Mouse (Mus musculus) heart, adult 18-20 months (tissue): Measurements from ENCODE around the gene Acvr2a. TPM values are rescaled to one million over a fixed set of nuclear protein-coding genes. Genes with fewer than 3 reads are reported as not detected.
A peak's percentile ranks its signal among the peaks of the same experiment; 100 is the strongest.
"Not testable (repeated sequence)": the region's sequence is repeated elsewhere in the genome, so short reads cannot be mapped to it uniquely, and the experiment has no call there.

ENCODE experiments used
- DNase-seq, 2 experiments: peaks; one replicate each; pipeline ENCODE4 v3.0.0; 2021 to 2022; ENCODE audit warnings: mixed read lengths in 1 of 2
- long read RNA-seq, 2 experiments: library from polyadenylated mRNA; stranded (forward); transcript quantifications; one replicate each; pipeline ENCODE4 v2.0.0; 2021
- total RNA-seq, 2 experiments: library from RNA; stranded (reverse); gene quantifications; 2 replicates each; pipeline ENCODE4 v1.2.3; 2021

Gene Acvr2a
- 10 to 100 TPM; 15.1 to 16.0 TPM for total RNA-seq
- long read RNA-seq, experiment 1, full-length matches to known transcripts: 4 of 5 reads
- long read RNA-seq, experiment 1, partial matches to known transcripts: 1 of 5 reads
- long read RNA-seq, experiment 1, other reads (novel, unspliced or antisense): 0 of 5 reads
- long read RNA-seq, experiment 2, full-length matches to known transcripts: 1 of 3 reads
- long read RNA-seq, experiment 2, partial matches to known transcripts: 0 of 3 reads
- long read RNA-seq, experiment 2, other reads (novel, unspliced or antisense): 2 of 3 reads

DNA sequence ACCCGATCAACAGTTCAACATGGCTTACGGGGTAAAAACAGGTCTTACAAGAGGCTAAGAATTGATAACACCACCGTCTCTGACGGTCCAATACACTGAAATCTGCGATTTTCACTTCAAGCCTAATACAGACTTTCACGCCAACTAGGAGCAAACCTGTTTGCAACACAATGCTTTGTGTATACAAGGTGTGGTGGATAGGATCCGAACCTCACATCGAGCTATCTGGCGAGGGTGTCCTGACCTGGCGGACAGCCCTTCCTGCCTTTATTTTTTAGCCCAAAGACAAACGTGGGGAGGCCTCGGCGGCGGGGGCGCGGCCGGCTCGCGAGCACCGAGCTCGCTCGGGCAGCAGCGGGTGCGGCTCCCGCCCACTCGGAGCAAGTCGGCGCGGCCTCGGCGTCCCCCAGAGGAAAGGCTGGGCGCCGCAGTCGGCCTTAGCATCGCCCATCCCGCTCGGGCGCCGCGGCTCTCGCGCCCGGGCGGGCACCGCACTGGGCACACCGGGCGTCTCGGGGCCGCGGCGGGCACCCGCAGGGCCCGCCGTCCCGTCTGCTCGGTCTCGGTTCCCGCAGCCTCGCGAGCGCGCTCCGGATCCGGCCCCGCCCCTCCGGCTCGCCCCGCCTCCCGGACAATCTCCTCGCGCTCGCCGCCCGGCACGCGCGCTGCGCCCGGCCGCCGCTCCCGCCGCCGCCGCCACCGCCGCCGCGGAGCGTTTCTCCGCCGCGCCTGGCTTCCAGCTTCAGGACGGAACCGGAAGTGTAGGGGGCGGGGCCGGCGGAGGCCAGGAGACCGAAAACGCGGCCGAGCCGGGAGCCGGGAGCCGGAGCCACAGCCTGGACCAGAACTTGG, at the start of gene Acvr2a:
Gene Acvr2a (plus strand): TSS at position 739 of the 852 bp plus-strand sequence.
- DNase-seq: peak; percentile 94 to 95

DNA sequence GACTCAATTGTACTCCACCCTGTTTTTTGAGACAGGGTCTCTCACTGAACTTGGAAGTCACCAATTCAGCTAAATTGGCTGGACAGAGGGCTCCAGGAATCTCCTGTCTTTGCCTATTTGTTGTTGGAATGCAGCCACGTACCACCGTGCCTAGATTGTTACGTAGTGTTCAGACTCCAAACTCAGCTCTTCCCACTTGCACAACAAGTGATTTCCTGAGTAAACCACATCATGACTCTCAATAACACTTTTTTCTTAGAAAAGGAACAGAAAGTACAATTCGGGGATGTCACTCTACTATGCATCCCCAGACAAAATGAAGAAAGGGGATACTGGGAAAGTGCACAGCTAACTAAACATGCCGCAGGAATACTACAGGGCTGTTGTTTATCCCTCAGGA, 47.4 kb upstream of the Acvr2a start:
- DNase-seq: peak in 1 of 2 experiments; percentile 35

DNA sequence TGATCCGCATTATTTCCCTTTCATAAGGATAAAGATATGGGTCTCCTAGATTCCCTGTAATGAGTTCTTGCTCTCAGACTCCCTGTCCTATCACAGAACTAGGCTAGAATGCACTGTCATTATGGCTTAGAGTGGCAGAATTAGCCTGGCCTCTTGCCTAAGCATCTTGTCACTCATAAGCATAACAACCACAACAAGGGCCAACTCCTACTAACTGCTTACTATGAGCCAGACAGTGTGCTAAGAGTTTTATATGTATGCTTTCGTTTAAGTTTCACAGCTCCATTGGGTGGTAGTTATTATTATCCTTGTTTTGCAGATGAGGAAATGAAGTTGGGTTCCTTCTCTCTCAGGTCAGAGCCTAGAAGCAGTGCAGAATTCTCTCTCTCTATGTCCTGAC, 46.1 kb upstream of the Acvr2a start:
- DNase-seq: peak; percentile 6 to 11

DNA sequence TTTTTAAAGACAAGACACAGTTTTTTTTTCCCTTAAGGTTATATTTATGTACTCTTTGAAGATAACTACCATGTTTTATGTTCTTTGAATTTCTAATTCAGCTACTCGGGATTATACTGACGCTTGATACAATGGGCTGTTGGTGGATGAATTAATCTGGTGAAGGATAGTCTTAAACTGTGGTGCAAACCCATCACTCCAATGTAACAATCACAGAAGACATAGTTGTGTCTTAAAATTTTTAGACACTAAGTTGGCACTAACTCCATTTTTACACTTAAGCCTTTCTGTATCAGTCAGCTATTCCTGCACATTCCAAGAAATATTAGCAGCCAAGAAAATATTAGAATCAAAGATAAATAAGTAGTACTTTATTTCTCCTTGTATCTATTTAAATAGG, 45.7 kb upstream of the Acvr2a start:
- no peak for DNase-seq

DNA sequence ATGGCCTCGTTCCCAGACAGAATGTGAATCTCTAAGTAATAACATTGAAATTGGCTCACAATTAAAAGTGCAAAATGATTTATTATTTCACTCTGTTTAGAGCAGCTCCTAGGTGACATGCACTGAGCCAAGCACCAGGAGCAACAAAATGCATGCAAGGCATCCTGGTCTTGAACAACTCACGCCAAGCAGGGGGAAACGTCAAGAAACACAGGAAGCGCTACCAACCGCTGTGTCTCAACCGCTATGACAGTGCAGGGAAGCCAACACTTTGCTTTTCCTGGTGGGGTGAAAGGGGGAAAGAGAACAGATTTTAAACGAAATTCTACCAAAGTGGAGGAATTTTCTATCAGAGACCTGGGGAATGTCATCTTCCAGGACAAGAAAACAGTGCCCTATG, 43.8 kb upstream of the Acvr2a start:
- DNase-seq: no peak

DNA sequence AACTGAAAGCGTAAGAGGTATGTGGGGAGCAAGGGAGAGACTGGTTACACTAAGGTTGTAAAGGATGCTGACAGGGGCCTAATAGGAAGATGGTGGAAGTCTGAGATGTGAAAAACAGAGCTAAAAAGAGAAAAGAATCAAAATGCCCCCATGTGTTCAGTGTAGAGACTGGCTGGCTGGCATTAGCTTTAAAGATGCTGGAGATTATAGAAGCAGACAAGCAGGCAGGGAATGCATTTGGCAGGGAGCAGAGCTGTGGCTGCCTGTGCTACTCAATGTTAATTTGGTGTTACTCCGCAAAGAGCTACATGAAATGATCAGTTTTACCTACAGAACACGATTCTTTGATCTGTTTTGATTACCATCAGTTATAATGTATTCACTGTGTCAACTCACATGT, 43.3 kb upstream of the Acvr2a start:
- DNase-seq: no peak

DNA sequence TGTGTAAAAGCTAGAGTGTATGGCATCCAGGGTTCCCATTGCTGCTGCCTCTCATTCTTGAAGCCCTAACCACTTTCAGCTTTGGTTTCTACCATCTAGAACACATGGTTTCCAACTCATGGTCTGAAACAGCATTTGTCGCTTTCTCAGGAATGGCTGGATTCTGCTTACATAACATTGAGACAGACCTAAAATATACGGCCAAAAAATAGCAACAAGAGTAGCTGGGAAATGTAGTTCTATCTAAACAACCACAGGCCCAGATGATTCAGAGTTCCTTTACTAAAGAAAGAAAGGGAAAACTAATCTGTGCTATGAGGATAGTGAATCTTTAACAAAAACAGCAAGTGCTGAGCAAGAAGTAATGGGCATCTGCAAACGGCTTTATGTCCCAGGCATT, 38.6 kb upstream of the Acvr2a start:
- no peak for DNase-seq

DNA sequence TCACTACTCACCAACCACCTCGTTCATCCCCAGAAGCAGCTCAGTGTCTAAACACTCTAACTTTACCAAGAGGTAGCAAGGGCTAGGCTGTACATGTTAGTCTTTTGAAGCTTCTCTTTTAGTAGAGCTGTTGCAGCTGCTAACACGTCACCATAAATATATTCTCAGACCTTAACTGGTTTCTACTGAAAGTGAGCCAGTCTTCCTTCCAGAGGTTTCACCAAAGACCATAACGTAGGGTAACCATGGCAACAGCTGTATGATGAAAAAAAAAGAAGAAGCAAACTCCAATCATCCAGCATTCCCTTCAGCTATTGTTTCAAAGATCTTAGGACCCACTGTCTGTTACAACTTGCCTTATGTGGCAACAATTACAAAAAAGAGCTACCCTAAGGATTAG, 25.0 kb upstream of the Acvr2a start:
- no peak for DNase-seq

DNA sequence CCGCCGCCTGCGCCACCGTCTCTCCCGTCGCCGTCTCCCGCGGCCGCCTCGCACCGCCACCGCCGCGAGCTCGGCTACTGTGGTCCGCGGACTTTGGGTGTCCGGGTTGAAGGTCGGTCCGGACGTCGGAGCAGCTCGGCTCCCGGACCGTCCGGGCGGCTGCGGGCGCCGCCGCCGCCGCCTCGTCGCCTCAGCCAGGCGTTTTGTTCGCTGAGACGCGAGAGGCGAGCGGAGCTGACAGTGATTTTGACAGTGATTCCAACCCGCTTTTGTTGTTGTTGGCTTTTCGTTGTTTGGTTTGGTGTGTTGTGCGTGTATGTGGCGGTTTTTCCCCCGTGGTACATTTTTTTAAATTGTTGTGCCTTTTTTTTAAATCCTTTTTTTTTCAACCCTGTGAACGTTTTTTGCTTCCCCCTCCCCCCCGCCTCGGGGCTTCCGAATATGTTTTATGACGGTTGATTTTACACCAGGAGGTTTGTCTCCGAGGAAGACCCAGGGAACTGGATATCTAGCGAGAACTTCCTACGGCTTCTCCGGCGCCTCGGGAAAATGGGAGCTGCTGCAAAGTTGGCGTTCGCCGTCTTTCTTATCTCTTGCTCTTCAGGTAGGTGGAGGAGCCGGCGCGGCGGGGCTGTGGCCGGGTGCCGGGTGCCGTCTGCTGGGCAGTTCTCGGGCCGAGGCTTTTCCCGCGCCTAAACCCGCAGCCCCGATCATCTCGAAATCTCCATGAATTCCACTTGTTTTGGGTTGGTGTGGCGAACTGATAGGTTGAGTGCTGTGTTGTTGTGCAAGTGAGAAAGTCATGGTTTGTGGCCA, 522 bp downstream of the Acvr2a start:
- DNase-seq: peak; percentile 46 to 69

DNA sequence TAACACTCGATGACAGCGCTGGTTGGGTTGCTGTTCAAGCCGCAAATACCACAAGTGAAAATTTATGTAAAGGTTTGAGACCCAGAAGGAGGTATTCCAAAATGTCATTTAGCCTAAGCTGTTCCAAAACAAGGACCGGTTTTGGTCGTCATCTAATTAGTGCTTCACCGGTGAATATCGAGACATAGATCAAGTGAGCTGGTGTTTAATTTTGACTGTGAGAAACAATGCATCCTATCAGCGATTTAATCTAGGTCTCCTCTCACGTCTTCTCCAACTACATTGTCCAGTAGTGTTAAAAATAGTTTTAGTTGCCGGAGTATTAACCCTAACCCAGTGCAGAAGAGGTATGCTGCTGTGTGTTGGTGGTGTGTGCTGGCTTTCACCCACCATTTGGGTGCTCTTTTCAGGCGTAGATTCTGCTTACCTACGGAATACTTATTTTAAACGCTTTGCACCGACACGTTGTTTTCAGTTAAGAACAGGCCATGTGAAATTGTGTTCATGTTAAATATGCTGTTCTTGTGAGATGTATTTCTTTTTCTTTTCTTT, 1.2 kb downstream of the Acvr2a start:
- no peak for DNase-seq

DNA sequence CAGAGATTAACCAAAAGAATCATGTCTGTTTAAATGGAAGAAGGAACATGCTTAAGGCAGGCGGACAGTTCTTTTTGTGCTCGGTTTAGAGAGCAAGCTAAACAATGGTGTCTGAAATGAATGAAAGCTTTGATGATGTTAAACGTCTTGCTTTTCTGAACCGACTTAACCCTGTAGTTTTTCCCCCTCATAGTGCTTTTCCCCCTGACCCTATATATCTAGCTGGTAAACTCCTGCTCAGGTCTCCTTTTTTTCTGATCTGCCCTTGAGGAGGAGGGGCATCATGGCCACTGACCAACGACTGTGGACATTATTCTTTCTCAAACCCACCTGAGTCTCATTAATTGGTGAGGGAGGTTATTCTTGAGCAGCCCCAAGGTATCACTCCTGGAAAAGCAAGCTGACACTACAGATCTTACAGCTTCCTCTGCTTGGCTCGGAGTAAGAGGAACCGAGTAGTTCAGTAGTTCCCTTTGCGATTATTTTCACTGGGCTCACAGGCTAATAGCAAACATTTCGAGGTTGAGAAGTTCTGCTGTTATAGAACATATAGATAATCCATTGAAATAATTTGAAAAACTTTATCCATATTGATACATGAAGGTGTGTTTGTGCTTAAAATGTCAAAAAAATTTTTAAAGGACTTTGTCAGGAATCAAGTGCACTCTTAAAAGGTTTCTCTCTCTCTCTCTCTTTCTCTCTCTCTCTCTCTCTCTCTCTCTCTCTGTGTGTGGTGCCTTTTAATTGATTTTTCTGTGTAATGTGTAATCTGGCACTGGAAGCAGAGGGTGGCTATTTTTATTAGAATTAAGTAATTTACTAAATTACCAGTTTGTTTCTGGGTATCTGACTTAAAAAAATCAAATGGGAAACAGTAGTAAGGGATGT, 2.5 kb downstream of the Acvr2a start:
- peak in 1 of 2 experiments; percentile 9 for DNase-seq

DNA sequence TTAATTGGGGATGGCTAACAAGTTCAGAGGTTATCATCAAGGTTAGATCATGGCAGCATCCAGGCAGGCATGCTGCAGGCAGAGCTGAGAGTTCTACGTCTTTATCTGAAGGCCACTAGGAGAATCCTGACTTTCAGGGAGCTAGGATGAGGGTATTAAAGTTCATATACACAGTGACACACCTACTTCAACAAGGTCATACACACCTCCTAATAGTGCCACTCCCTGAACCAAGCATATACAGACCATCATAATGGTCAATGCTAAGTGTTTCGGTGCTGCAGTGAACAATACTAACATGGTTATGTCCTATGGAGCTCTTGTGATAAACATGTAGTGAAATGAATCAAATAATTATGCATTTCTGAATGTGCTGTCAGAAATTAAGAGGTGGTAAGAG, 12.0 kb downstream of the Acvr2a start:
- no peak for DNase-seq

DNA sequence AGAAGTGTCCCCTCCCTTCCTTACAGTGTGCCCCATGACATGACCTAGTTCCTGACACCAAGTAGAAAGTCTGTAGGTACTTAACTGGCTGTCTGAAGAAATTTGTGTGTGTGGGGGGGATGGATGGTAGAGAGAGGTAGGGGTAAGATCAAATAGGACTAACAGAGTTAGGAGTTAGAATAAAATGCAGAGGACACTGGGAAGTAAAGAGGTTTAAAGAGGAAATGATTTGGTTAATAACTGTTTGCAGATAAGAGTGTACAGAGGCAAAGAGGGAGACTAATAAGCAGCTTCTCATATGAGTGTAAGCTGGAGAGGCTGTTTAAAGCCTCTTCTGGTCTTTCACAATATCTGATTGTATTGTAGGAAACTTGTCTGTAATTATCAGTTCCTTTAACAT, 12.5 kb downstream of the Acvr2a start:
- DNase-seq: no peak

DNA sequence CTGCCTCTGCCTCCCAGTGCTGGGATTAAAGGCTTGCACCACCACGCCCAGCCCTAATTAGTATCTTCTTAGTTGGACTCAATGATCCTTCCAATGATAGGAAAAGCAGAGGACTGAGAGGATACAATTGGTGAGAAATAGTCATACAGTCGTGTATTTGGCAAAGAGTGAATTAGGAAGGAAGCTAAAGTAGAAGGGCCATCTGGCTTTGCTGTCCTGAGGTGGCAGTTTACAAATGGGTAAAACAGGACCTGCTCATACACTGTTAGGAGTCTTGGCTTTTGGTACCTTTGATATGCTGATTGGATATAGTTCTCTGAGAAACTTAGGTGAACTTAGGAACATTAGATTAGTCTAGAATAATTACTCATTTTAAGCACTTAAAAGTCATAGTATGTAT, 16.6 kb downstream of the Acvr2a start:
- DNase-seq: no peak

DNA sequence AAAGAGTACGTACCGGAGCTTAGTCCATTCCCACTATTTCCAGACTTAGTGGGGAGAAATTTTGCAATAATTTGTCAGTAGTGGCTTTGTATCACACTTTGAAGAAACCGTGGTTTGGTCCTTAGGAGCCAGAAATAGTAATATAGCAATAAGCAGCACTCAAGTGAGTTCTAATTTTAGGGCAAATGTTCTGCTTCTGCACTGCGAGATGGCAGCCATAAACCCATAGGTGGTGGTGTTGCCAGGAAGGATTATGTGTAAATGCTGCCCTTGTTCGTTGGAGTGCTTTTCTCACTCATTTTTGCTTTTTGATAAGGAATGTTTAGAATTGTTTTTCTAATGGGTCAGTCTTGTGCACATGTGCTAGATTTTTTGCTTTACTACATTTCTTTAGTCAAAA, 18.4 kb downstream of the Acvr2a start:
- no peak for DNase-seq

DNA sequence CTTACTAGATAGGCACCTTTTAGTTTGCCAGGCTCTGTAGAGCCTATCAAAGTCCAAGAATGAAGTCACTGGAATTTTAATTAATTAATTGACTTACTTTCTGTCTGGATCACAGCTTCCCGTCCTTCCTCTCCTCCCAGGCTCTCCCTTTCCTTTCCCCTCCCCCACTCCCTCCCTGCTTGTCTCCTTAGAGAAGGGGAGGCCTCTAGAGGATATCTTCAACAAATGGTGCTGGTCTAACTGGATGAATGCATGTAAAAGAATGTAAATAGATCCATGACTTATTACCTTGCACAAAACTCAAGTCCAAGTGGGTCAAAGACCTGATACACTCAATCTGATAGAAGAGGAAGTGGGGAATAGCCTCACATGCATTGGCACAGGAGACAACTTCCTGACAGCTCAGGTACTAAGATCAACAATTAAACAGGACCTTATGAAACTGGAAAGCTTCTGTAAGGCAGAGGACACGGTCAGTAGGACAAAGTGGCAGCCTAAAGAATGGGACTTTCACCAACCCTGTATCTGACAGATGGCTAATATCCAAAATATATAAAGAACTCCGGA, 20.1 kb downstream of the Acvr2a start:
- peak in 1 of 2 experiments; percentile 15 for DNase-seq

DNA sequence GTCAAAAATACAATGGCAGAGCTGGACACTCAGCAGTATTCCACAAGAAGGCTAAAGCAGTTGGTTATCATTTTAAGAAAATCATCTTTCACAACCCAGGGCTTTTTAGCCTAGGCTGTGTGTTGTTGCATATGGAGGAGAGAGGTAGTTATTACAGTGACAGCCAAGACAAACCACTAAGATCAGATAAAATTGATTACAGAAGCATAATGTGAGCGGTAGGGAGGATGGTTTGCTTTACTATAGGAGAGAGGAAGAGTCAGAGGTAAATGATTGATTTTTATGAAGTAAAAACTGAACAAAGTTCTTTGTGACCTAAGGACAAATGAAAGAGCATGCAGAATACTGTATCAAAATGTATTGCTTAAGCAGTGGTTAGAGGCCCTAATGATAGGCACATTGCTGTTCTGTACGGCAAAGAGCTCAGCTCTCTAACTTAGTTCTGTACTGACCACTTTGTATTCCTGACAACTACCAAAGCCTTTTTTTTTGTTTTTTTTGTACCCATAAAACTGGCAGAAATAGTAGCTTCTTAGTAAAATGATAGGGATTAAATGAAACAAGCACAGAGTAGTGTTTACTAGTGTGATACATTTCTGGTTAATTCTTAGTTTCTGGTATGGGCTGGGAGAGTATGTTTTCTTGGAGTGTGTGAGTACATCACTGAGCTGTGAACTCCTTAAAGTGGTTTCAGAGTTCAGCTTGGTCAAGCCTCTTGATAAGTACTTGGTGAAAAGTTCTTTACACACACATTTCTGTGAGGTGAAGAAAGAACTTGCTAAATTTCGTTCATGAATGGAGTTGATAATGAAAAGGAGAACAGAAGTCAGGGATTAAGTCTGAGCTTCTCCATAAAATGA, 27.9 kb downstream of the Acvr2a start:
- no peak for DNase-seq

DNA sequence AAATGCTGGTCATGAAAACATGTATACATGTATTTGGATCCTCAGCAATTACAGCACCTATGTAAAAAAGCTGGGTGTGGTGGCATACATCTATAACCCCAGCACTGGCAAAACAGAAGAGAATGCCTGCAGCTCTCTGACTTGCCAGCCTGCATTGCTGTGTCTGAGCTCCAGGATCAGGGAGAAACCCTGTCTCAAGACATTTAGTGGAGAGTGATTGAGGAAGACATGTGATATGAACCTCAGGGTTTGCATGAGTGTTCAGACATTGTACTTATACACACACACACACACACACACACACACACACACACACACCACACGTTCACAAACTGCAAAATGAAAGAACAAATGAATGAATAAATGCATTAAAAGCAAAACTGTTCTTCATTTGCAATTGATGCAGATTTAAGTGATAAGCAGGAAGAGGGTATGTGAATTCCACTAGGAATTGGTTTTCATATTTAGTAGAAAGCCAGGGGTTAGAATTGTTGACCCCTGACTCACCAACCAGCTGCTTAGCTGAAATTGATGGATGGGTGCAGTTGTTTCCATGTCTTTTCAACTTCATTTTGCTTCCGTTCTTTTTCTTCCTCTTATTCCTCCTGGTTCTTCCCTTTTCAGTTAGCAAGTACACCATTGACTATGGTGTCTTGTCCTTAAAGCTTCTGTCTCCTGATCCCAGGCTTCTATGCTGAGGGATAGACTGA, 32.9 kb downstream of the Acvr2a start:
- DNase-seq: no peak

DNA sequence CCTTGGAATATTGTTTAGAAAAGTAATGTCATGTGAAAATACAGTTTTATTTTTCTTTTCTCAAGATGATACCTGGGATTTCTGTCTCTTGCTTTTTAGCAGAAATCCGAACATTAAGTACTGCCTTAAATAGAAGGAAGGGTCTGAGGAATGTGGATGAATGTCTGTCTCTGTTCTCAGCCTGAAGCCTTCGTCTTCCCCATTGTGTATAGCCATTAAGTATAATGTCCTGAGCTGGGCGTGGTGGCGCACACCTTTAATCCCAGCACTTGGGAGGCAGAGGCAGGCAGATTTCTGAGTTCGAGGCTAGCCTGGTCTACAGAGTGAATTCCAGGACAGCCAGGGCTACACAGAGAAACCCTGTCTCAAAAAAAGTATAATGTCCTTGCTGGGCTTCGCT, 51.7 kb downstream of the Acvr2a start:
- DNase-seq: not testable (repeated sequence)
